Mouse (Mus musculus): Measurements from ENCODE around the gene Tuft1. TPM values are rescaled to one million over a fixed set of nuclear protein-coding genes. Genes with fewer than 3 reads are reported as not detected.

The Tuft1 gene
- polyA plus RNA-seq, 1 experiment from 2014 or later, result 9.0 TPM

- H3K27ac ChIP-seq, result no peak overlapping the region
- 90% methylated on average over 5 of the region's 5 CpGs for WGBS (ENCODE audit: missing documents)
Measured at GRCm38 (mm10) chr3:94591066-94591465, 67.6 kb downstream of the Tuft1 start.

DNA sequence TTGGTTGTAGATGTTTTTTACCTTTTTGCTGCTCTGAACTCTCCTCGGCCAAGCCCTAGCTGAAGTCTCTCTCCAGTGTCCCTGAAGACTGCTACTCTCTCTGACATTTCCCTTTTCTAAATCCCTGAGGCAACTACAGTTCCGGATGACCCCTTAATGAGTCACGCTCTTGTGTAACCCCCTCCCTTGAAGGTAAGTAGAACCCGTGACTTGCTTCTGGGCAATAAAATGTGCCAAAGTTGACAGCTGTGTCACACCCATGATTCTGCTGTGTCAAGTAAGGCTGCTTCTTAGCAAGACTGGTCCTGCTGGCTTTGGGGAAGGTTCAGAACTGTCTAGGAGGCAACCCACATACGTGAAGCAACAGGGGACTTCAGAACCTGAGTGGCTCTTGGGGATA, 70.7 kb downstream of the Tuft1 start:
- Histone ChIP-seq H3K27ac (peak overlapping the region; percentile 77), H3K79me2 (ENCODE audit: inconsistent target) (no peaks in the 10 kb centered on the region), H3K4me3 (ENCODE audit: inconsistent target) (no peak overlapping the region; the same call in 1 of the 2 replicates), H3K36me3 (ENCODE audit: inconsistent target) (no peaks in the 10 kb centered on the region)
- WGBS (ENCODE audit: missing documents), result 32% methylated on average over 5 of the region's 5 CpGs

More at GRCm38 (mm10) chr3:94591066-94591465, 67.6 kb downstream of the Tuft1 start:
- Histone ChIP-seq H3K79me2 (ENCODE audit: inconsistent target) (no peaks in the 10 kb centered on the region), H3K36me3 (ENCODE audit: inconsistent target) (no peaks in the 10 kb centered on the region), H3K4me3 (ENCODE audit: inconsistent target) (no peak overlapping the region)

GRCm38 (mm10) chr3:94582944-94583343, 75.7 kb downstream of the Tuft1 start:
- Histone ChIP-seq H3K79me2 (ENCODE audit: inconsistent target) (peaks cover 40% of the 10 kb centered on the region), H3K4me3 (ENCODE audit: inconsistent target) (peak overlapping the region; percentile 54), H3K27ac (peak overlapping the region; percentile 93), H3K36me3 (ENCODE audit: inconsistent target) (no peaks in the 10 kb centered on the region)
- 6% methylated on average over 7 of the region's 7 CpGs for WGBS (ENCODE audit: missing documents)

DNA sequence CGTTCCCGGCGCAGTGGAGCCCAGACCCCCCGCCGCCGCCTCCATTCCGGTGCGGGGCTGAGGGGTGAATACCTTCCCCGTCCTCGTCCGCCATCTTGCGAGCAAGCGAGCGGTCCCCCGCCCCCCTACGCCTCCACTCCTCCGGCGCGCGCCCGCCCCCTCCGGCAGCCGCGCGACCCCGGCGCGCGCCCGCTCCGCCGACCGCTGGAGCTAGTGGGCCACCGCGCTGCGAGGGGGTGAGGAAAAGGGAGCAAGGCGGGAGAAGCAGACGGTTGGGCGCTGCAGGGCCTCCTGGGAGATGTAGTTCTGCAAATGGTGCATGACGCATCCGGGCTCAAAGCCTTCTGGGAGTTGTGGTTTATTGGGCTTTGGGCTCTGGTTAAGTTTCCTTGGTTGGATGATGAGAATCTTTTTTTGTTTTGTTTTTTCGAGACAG, 76.2 kb downstream of the Tuft1 start, which contains the start of gene Snx27:
Snx27 (minus strand) TSS at position 261 of the 436 bp plus-strand sequence.
- Histone ChIP-seq H3K79me2 (ENCODE audit: inconsistent target) (peaks cover 44% of the 10 kb centered on the region), H3K27ac (peak within 1 kb of the TSS; percentile 93), H3K36me3 (ENCODE audit: inconsistent target) (no peaks in the 10 kb centered on the region), H3K4me3 (ENCODE audit: inconsistent target) (peak within 1 kb of the TSS; percentile 54)
- 0% methylated on average over 37 of the region's 42 CpGs for WGBS (ENCODE audit: missing documents)

GRCm38 (mm10) chr3:94581793-94582455, 76.7 kb downstream of the Tuft1 start:
- no peaks in the 10 kb centered on the region for H3K36me3 ChIP-seq (ENCODE audit: inconsistent target)
- H3K4me3 ChIP-seq (ENCODE audit: inconsistent target), result peak overlapping the region; percentile 54
- under 1% methylated on average over 48 of the region's 48 CpGs for WGBS (ENCODE audit: missing documents)
- peaks cover 50% of the 10 kb centered on the region for H3K79me2 ChIP-seq (ENCODE audit: inconsistent target)
- H3K27ac ChIP-seq, result peak overlapping the region; percentile 28

- Histone ChIP-seq H3K79me2 (ENCODE audit: inconsistent target) (peaks cover 57% of the 10 kb centered on the region), H3K27ac (peak overlapping the region; percentile 28), H3K36me3 (ENCODE audit: inconsistent target) (no peaks in the 10 kb centered on the region), H3K4me3 (ENCODE audit: inconsistent target) (peak overlapping the region; percentile 54)
- WGBS (ENCODE audit: missing documents), result 10% methylated on average over 16 of the region's 16 CpGs
Measured at GRCm38 (mm10) chr3:94581138-94581780, 77.4 kb downstream of the Tuft1 start.

DNA sequence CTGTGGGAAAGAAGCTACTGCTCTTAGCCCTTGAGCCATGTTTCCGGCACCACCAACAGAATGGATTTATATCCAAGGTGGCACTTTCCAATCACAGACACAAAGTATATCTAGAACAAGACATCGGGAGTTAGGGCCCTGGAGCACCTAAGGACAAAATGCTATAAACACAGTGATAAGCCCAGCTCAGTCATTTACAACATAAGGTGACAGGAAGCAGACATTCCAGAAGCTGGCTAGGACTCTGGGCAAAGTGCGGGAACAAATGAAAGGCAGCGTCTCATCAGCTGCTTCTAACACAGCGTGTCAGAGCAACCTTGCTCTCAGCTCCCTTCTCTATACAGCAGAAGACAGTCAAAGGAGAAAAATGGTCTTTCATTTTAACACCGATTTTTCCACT, 84.2 kb downstream of the Tuft1 start:
- no peak overlapping the region for H3K4me3 ChIP-seq (ENCODE audit: inconsistent target)
- H3K27ac ChIP-seq, result no peak overlapping the region
- no peaks in the 10 kb centered on the region for H3K36me3 ChIP-seq (ENCODE audit: inconsistent target)
- 94% methylated on average over 5 of the region's 6 CpGs for WGBS (ENCODE audit: missing documents)
- peaks cover 99% of the 10 kb centered on the region for H3K79me2 ChIP-seq (ENCODE audit: inconsistent target)

GRCm38 (mm10) chr3:94567242-94567641, 91.4 kb downstream of the Tuft1 start:
- Histone ChIP-seq H3K27ac (no peak overlapping the region), H3K4me3 (ENCODE audit: inconsistent target) (no peak overlapping the region), H3K36me3 (ENCODE audit: inconsistent target) (no peaks in the 10 kb centered on the region), H3K79me2 (ENCODE audit: inconsistent target) (peaks cover 99% of the 10 kb centered on the region)
- WGBS (ENCODE audit: missing documents), result 93% methylated on average over 2 of the region's 2 CpGs

DNA sequence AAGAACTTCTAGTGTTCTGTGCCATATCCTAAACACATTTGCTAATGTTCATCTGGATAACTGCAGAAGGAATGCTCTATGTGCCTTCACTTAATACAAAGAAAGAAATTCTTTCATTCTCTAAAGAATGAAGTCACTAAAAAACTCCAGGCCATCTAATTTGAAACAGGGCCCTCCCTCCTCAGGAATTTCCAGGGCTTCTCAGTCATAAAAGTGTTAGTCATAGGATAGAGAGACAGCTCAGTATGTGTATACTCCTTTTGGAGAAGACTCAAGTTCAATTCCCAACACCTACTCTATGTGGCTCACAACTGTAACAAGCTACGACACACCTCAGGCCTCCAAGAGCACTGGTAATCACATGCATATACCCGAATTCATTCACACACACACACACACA, 93.1 kb downstream of the Tuft1 start:
- H3K79me2 ChIP-seq (ENCODE audit: inconsistent target), result peaks cover 100% of the 10 kb centered on the region
- 76% methylated on average over 2 of the region's 2 CpGs for WGBS (ENCODE audit: missing documents)
- H3K36me3 ChIP-seq (ENCODE audit: inconsistent target), result peaks cover 12% of the 10 kb centered on the region; the same call in 1 of the 2 replicates
- H3K27ac ChIP-seq, result no peak overlapping the region
- H3K4me3 ChIP-seq (ENCODE audit: inconsistent target), result no peak overlapping the region

DNA sequence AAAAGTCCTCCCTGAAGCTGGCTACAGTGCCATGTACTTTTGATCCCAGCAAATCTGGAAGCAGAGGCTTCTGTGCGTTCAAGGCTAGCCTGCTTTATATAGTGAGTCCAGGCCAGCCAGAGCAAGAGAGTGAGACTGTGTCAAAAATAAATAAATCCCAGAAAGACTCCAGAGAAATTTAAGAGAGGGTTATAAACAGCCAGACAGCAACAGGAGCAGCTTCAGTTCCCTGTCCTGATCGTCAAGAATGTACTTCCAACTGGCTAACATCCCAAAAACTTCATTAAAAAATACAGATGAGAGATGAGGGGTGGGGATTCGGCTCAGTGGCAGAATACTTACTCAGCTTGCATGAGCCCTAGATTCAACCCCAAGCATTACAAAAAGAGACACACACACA, 93.5 kb downstream of the Tuft1 start:
- H3K36me3 ChIP-seq (ENCODE audit: inconsistent target), result peaks cover 12% of the 10 kb centered on the region; the same call in 1 of the 2 replicates
- 97% methylated on average over 3 of the region's 3 CpGs for WGBS (ENCODE audit: missing documents)
- peaks cover 99% of the 10 kb centered on the region for H3K79me2 ChIP-seq (ENCODE audit: inconsistent target)
- H3K27ac ChIP-seq, result no peak overlapping the region
- no peak overlapping the region for H3K4me3 ChIP-seq (ENCODE audit: inconsistent target)

DNA sequence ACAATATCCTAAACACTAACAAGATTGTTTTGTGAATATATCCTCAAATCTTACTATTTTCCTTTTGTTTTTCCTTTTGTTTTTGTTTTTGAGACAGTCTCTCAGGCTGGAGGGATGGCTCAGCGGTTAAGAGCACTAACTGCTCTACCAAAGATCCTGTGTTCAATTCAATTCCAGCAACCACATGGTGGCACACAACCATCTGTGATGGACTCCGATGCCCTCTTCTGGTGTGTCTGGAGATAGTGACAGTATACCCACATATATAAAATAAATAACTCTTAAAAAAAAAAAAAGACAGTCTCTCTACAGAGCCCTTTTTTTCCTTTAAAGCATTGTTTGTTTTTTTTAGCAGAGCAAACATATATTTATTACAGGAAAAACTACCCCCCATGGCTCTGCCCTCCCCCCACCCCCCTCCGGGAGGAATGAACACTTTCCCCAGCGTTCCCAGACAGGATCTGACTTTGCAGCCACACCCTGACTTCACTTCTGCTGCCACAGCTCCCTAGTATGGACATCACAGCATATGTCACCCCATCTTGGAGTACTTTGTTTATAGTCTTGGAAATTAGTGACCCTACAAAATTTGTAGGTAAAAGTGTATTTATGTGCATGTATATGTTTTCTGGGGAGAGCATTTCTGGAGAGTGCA, 94.2 kb downstream of the Tuft1 start:
- peaks cover 19% of the 10 kb centered on the region for H3K36me3 ChIP-seq (ENCODE audit: inconsistent target)
- WGBS (ENCODE audit: missing documents), result 78% methylated on average over 3 of the region's 4 CpGs
- H3K27ac ChIP-seq, result no peak overlapping the region
- no peak overlapping the region for H3K4me3 ChIP-seq (ENCODE audit: inconsistent target)
- peaks cover 99% of the 10 kb centered on the region for H3K79me2 ChIP-seq (ENCODE audit: inconsistent target)

DNA sequence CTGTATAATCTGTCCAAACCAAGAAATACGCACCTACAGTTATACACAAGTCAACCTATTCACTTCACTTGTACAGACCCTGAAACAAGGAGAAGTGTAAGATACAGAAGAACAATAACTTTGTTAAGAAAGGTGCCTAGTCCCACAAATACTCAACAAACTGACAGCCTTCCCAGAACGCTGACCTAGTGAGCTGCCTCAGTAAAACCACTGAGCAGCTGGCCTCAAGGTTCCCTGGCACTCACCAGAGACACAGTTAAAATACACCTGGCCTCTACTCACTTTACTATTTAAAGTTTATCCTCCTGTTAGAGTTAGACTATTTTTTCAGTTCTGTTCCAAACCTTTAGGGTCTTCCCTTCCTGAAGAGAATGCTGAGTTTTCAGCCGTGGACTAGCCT, 95.5 kb downstream of the Tuft1 start:
- 91% methylated on average over 3 of the region's 3 CpGs for WGBS (ENCODE audit: missing documents)
- H3K79me2 ChIP-seq (ENCODE audit: inconsistent target), result peaks cover 97% of the 10 kb centered on the region
- no peak overlapping the region for H3K27ac ChIP-seq
- peaks cover 30% of the 10 kb centered on the region for H3K36me3 ChIP-seq (ENCODE audit: inconsistent target)
- H3K4me3 ChIP-seq (ENCODE audit: inconsistent target), result no peak overlapping the region

All from macrophage (primary cell).